Mouse (Mus musculus) embryo, embryonic 9.5 days (tissue): ENCODE data around the gene Abca2.

Source experiments
- DNase-seq: peaks from one replicate; pipeline ENCODE4 v3.0.0-alpha.2; 2017; ENCODE audit errors: extremely low spot score

Abca2 gene

GRCm38 (mm10) chr2:25425481-25425880 is 3.0 kb upstream of the Abca2 start:
- no peak for DNase-seq

GRCm38 (mm10) chr2:25426721-25427191 is 1.7 kb upstream of the Abca2 start:
- peak; percentile 68 for DNase-seq

DNA sequence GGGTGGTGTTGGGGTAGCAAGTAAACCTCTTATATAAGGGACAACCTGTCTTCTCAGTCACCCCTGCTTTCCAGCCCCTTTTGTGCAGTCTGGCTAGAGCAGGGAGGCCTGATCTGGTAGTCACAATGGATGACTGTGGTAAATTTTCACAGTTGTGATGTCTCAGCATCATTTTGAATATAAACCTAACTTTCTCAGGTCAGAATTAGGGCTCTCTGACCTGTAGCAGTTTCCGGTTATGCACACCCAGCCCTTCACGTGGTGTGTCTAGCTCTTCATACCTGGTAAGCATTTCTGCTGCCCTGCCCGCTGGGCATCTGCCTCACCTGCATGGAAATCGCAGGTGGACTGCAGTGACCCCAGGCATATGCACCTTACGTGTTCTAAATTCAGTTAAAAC is 1.2 kb upstream of the Abca2 start:
- DNase-seq = no peak

GRCm38 (mm10) chr2:25429435-25430180 is 1.1 kb downstream of the Abca2 start:
- no peak for DNase-seq

- DNase-seq = no peak
Observed at GRCm38 (mm10) chr2:25430395-25431233, 2.1 kb downstream of the Abca2 start.

- DNase-seq = peak; percentile 11
Observed at GRCm38 (mm10) chr2:25431308-25431855, 2.9 kb downstream of the Abca2 start.

- DNase-seq = no peak
Observed at GRCm38 (mm10) chr2:25432326-25433098, 4.0 kb downstream of the Abca2 start.

GRCm38 (mm10) chr2:25433101-25433500 is 4.6 kb downstream of the Abca2 start:
- DNase-seq = no peak

DNA sequence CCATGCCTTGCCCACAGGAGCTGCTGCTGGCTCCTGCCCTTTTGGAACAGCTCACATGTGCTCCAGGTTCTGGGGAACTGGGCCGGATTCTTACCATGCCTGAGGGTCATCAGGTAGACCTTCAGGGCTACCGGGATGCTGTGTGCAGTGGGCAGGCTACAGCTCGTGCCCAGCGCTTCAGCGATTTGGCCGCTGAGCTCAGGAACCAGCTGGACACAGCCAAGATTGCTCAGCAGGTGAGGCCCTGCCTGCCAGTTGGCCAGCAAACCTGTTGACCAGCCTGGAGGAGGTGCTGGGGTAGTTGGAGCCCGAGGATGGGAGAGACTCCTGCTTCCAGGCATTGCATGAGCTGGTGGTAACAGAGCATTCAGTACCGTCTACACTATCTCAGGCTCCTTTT is 5.8 kb downstream of the Abca2 start:
- no peak for DNase-seq

DNA sequence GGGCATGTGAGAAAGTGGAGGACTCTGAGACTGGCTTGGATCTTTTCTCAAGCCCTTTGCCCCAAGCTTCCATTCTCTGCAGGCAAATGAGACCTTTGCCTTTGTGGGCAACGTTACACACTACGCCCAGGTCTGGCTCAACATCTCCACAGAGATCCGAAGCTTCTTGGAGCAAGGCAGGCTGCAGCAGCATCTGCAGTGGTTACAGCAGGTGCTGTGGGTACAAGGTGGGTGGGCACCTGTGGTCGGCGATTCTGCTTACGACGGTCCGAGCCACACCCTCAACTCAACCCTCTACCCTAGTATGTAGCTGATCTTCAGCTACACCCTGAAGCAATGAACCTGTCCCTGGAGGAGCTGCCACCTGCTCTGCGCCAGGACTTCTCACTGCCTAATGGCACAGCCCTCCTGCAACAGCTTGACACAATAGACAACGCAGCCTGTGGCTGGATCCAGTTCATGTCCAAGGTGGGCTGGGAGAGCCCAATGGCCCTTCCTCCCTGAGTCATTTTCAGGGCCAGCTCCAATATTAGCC is 7.8 kb downstream of the Abca2 start:
- no peak for DNase-seq

DNA sequence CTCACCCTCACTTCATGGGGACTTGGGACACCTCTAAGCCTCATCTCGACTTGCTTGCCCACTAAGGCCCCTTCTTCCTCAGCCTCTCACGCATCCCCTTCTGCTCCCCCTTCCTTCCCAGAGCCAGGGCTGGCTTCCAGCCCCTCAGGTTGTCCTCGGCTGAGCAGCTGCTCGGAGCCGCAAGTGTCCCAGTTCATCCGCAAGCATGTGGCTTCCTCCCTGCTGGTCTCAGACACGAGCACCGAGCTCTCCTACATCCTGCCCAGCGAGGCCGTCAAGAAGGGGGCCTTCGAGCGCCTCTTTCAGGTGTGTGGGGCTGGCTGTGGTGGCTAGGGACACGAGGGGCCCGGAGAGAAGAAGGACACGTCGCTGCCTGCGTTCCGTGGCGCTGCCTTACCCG is 12.6 kb downstream of the Abca2 start:
- DNase-seq = no peak

- no peak for DNase-seq
Observed at GRCm38 (mm10) chr2:25442682-25443081, 14.2 kb downstream of the Abca2 start.

DNA sequence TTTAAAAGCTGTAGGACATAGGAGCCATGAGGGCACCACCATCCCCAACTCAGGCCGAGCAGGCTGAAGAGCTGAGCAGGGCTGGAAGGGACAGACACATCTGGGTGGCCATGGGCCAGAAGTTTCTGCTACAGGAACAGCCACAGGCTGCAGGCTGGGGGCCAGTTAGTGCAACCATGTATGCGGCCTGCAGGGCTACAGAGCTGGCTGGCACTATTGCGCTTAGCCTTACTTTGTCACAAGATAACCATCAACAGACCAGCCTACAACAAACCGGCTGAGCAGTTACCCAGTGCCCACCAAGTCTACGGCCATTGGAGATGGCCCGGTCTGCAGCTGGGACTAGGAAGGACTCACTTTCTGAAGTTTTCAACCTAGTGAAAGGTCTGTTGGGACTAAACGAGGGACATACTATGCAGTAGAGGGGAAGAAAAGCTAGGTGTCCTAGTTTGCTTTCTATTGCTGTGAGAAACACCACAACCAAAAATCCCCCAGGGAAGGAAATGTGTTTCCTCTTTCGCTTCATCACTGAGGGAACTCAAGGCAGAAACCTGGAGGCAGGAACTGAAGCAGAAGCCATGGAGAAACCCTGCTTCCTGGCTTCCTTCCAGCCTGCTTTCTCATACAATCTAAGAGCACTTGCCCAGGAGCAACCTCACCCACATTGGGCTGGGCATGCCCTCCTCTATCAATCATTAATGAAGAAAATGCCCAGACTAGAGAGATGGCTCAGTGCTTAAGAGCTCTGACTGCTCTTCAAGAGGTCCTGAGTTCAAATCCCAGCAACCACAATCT is 22.5 kb downstream of the Abca2 start:
- DNase-seq = no peak

GRCm38 (mm10) chr2:25452951-25453350 is 24.4 kb downstream of the Abca2 start:
- no peak for DNase-seq

DNA sequence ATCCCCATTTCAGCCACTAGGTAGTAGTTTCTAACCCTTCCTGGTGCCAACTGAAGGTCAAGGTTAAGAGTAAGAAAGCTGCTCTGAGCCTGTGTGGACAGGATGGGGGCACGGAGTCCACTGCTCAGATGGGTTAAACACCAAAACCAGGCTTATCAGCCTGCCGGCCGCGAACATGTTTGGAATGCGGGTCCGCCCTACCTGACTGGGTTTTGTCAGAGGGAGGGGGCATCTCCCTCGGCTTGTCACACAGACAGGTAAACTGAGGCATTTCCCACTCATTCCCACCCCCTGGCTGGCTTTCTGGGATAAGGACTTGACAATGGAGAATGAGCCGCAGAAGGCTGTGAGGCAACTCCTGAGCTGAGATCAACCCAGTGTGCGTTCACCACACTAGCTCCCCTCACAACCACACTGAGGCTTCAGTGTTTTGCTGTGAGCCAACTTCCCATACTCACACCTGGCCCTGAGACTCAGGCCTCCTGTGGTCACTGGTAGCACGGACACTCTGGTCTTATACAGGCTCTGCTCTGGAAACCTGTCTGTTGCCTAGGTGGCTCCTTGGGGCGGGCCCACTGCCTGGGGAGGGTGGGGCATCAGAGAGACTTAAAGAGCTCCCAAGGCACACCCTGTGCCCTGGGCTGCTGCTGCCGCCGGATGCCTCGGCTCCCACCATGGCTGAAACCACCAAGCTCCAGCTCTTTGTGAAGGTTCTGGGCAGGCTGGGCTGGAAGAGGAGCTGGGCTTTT is 27.9 kb downstream of the Abca2 start, which contains the start of gene Clic3:
Gene Clic3 (plus strand): TSS at position 634 of the 749 bp plus-strand sequence.
- no peak for DNase-seq

- DNase-seq = no peak
Observed at GRCm38 (mm10) chr2:25457022-25457896, 28.8 kb downstream of the Abca2 start.

DNA sequence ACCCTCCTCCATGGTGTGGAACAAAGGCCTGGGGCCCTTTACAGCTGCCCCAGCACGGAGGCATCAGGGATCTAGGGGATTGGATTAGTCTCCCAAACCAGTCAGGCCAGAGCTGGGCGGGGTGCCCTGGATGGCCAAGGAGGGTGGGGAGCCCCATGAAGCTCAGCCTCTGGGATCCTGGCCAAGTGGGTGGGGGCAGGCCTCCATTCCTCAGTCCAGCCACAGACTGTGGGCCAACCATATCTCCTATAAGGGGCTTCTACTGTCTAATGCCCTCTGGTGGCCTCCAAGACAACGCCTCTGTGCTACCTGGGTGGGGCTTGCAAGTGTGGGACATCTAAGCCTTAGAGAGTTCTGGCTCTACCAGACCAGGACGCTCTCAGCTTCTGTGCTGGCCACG is 30.4 kb downstream of the Abca2 start:
- DNase-seq = no peak

GRCm38 (mm10) chr2:25460135-25460534 is 31.6 kb downstream of the Abca2 start:
- no peak for DNase-seq
